Mouse (Mus musculus): ENCODE results near the gene Otulin.

DNA sequence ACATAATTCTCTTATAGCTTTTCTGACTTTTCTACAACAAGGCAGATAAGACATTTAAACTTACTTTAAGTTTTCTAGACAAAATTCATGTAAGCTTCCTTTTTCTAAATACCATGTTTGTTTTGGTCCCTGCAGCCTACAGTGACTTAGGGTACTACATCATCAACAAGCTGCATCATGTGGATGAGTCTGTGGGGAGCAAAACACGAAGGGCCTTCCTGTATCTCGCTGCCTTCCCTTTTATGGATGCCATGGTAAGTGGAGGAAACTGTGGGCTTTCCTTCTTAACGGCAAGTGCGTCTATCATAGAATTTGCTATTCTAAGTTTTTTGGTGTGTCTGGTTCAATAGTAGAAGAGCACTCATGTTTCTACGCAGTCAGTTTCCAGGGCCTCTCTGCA lies 76.9 kb downstream of the Otulin start:
- TF ChIP-seq CTCF (IDR thresholded peaks at IDR 0.05; ENCODE audit: extremely low read depth, insufficient read depth, insufficient read length, insufficient replicate concordance) (no peak), POLR2A (IDR thresholded peaks at IDR 0.05; ENCODE audit: low read depth, low read length) (no peak)
